Comparison of ENCODE assay signal across 8 mouse cellular contexts in the genomic region with DNA sequence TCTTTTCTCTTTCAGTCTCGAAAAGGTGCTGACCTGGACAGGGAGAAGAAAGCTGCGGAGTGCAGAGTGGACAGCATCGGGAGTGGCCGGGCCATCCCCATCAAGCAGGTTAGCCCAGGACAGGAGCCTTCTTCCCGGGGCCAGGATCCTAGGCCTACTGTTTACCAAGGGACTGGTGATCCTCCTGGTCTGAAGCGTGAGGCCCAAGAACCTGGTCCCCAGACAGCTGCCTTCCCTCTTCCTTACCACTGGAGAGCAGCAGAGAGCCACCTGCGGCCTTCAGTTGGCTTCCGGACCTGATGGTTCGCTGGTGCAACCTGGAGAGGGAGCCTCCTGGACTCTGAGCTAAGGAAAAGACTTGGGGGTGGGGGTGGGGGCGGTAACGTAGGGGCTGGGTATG. TPM values are rescaled to one million over a fixed set of nuclear protein-coding genes. Genes with fewer than 3 reads are reported as not detected.
DNase-seq lines count a peak whose midpoint lies in the region; ATAC-seq and TF ChIP-seq lines count a peak whose summit lies in the region.

No protein-coding gene starts in this region.

- peak overlapping the region; percentile 34 for H3K27ac ChIP-seq in ES-Bruce4 (ENCODE audit: insufficient read depth, low read length)
- H3K27ac ChIP-seq in heart, embryonic 12.5 days (ENCODE audit: poor library complexity, severe bottlenecking): no peak overlapping the region
- peak overlapping the region; percentile 72 for H3K27ac ChIP-seq in kidney, embryonic 16.5 days (ENCODE audit: low read length)
- H3K27ac ChIP-seq in neural tube, embryonic 15.5 days (replicated peaks): peak overlapping the region; percentile 83; the same call in 1 of the 2 replicates

- WGBS in heart, embryonic 12.5 days: 34% methylated on average over 11 of the region's 11 CpGs
- WGBS in kidney, embryonic 16.5 days: 26% methylated on average over 11 of the region's 11 CpGs
- 38% methylated on average over 11 of the region's 11 CpGs for WGBS in lung, adult 2 months
- 20% methylated on average over 11 of the region's 11 CpGs for WGBS in neural tube, embryonic 15.5 days

- peak; percentile 91 for TF ChIP-seq CTCF in ES-Bruce4 (IDR thresholded peaks at IDR 0.05; ENCODE audit: low read depth, low read length)
- TF ChIP-seq CTCF in lung, adult 2 months (IDR thresholded peaks at IDR 0.05; ENCODE audit: insufficient read depth, low read length): peak; percentile 75

- peak overlapping the region; percentile 29; the same call in 1 of the 2 replicates for H3K4me3 ChIP-seq in ES-Bruce4 (ENCODE audit: low read depth, low read length)
- no peak overlapping the region for H3K4me3 ChIP-seq in heart, embryonic 12.5 days
- no peak overlapping the region for H3K4me3 ChIP-seq in kidney, embryonic 16.5 days (ENCODE audit: low read length)
- no peak overlapping the region for H3K4me3 ChIP-seq in lung, adult 2 months (replicated peaks; ENCODE audit: extremely low read depth, low read depth, low read length)
- H3K4me3 ChIP-seq in neural tube, embryonic 15.5 days (replicated peaks): no peak overlapping the region

- ATAC-seq in heart, embryonic 12.5 days (ENCODE audit: insufficient number of reproducible peaks, low FRiP score): 0 out of 2 replicates have a peak, but pooled peaks have one; percentile 7
- peak; percentile 43; the same call in 1 of the 2 replicates for ATAC-seq in kidney, embryonic 16.5 days (ENCODE audit: low FRiP score, low TSS enrichment)
- ATAC-seq in neural tube, embryonic 15.5 days (ENCODE audit: low FRiP score): 0 out of 2 replicates have a peak, but pooled peaks have one; percentile 12

- no peaks in the 10 kb centered on the region for H3K36me3 ChIP-seq in ES-Bruce4 (ENCODE audit: control insufficient read depth, insufficient read depth, low read length, poor library complexity, severe bottlenecking)
- H3K36me3 ChIP-seq in heart, embryonic 12.5 days: peaks cover 78% of the 10 kb centered on the region
- H3K36me3 ChIP-seq in kidney, embryonic 16.5 days (ENCODE audit: insufficient read depth, low read length): peaks cover 37% of the 10 kb centered on the region
- peaks cover 61% of the 10 kb centered on the region for H3K36me3 ChIP-seq in neural tube, embryonic 15.5 days

- H3K27me3 ChIP-seq in ES-Bruce4 (ENCODE audit: control insufficient read depth, insufficient read depth, low read length, poor library complexity, severe bottlenecking): no peaks in the 10 kb centered on the region
- 0 out of 2 replicates have a peak, but pooled peaks cover 13% of the 10 kb centered on the region for H3K27me3 ChIP-seq in heart, embryonic 12.5 days (replicated peaks)
- no peaks in the 10 kb centered on the region for H3K27me3 ChIP-seq in kidney, embryonic 16.5 days (ENCODE audit: insufficient read depth, low read length)
- no peaks in the 10 kb centered on the region for H3K27me3 ChIP-seq in neural tube, embryonic 15.5 days (replicated peaks)

- H3K4me1 ChIP-seq in ES-Bruce4 (ENCODE audit: control insufficient read depth, insufficient read depth, low read length): peaks cover 11% of the 10 kb centered on the region
- H3K4me1 ChIP-seq in heart, embryonic 12.5 days (replicated peaks): peaks cover 23% of the 10 kb centered on the region
- H3K4me1 ChIP-seq in kidney, embryonic 16.5 days (ENCODE audit: insufficient read depth, low read length): peaks cover 24% of the 10 kb centered on the region
- H3K4me1 ChIP-seq in lung, adult 2 months (ENCODE audit: control insufficient read depth, insufficient read depth, low read length): no peaks in the 10 kb centered on the region
- H3K4me1 ChIP-seq in neural tube, embryonic 15.5 days: peaks cover 63% of the 10 kb centered on the region

- TF ChIP-seq POLR2A in ES-Bruce4 (IDR thresholded peaks at IDR 0.05; ENCODE audit: insufficient read depth, low read length): no peak
- TF ChIP-seq POLR2A in lung, adult 2 months (IDR thresholded peaks at IDR 0.05; ENCODE audit: borderline replicate concordance, extremely low read depth, low read depth, low read length): no peak

- TF ChIP-seq EP300 in ES-Bruce4 (IDR thresholded peaks at IDR 0.05; ENCODE audit: insufficient read depth, low read depth, low read length): peak; percentile 24; the same call in 1 of the 2 replicates

- H3K9ac ChIP-seq in ES-Bruce4 (ENCODE audit: low read depth, poor library complexity, severe bottlenecking): peak overlapping the region; percentile 70
- no peak overlapping the region for H3K9ac ChIP-seq in heart, embryonic 12.5 days
- 0 out of 2 replicates have a peak overlapping the region, but pooled peaks have one; percentile 23 for H3K9ac ChIP-seq in kidney, embryonic 16.5 days (replicated peaks; ENCODE audit: low read length)
- H3K9ac ChIP-seq in neural tube, embryonic 15.5 days (replicated peaks): no peak overlapping the region

- no peaks in the 10 kb centered on the region for H3K9me3 ChIP-seq in ES-Bruce4 (replicated peaks; ENCODE audit: control insufficient read depth, insufficient read depth, low read length, poor library complexity, severe bottlenecking)
- no peaks in the 10 kb centered on the region for H3K9me3 ChIP-seq in heart, embryonic 12.5 days (replicated peaks)
- H3K9me3 ChIP-seq in kidney, embryonic 16.5 days (ENCODE audit: low read length): no peaks in the 10 kb centered on the region
- H3K9me3 ChIP-seq in neural tube, embryonic 15.5 days (replicated peaks): no peaks in the 10 kb centered on the region

- no peak overlapping the region for H3K4me2 ChIP-seq in heart, embryonic 12.5 days
- no peak overlapping the region for H3K4me2 ChIP-seq in kidney, embryonic 16.5 days (replicated peaks; ENCODE audit: low read depth, low read length)
- no peak overlapping the region for H3K4me2 ChIP-seq in neural tube, embryonic 15.5 days

- peak; percentile 42 for DNase-seq in adrenal gland, adult 8-10 months
- DNase-seq in embryo, embryonic 11.5 days (ENCODE audit: low read depth, low spot score): peak; percentile 61
- DNase-seq in lung, adult 2 months: peak; percentile 49
- peak; percentile 64 for DNase-seq in thymus, postnatal 4 days

RNA-seq across cellular contexts. Expression of gene Agap3, which starts 31.3 kb away (rescaled TPM):
- polyA plus RNA-seq in ES-Bruce4 (2011; ENCODE audit: insufficient read depth, insufficient read length, low read depth, missing spikeins): 76.8 and 79.9 TPM in 2 replicates
- 100 to 1,000 TPM in 2 of 4 experiments, 10 to 100 TPM in 2; 86.3 to 117 (median 102) TPM for total RNA-seq in adrenal gland, adult 8-10 months (2022)
- 34.9 and 35.2 TPM in 2 replicates for polyA plus RNA-seq in heart, embryonic 12.5 days (2016; fragmentation: Nextera tagmentation; extraction: Ambion mirVana)
- polyA plus RNA-seq in kidney, embryonic 16.5 days (2015; fragmentation: Nextera tagmentation; extraction: Ambion mirVana): 15.0 and 21.0 TPM in 2 replicates
- polyA plus RNA-seq in lung, adult 2 months (2012; rRNA removed): 127 TPM in 2 replicates
- polyA plus RNA-seq in neural tube, embryonic 15.5 days (2015; fragmentation: Nextera tagmentation; extraction: Ambion mirVana): 60.2 and 101 TPM in 2 replicates

RNA-seq across cellular contexts. Expression of gene Tmub1, which starts 35.7 kb away (rescaled TPM):
- polyA plus RNA-seq in ES-Bruce4 (2011; ENCODE audit: insufficient read depth, insufficient read length, low read depth, missing spikeins): 4.8 and 7.7 TPM in 2 replicates
- 10 to 100 TPM; 17.0 to 19.6 (median 17.7) TPM for total RNA-seq in adrenal gland, adult 8-10 months (2022)
- 18.9 and 19.7 TPM in 2 replicates for polyA plus RNA-seq in heart, embryonic 12.5 days (2016; fragmentation: Nextera tagmentation; extraction: Ambion mirVana)
- polyA plus RNA-seq in kidney, embryonic 16.5 days (2015; fragmentation: Nextera tagmentation; extraction: Ambion mirVana): 29.4 and 32.8 TPM in 2 replicates
- polyA plus RNA-seq in lung, adult 2 months (2012; rRNA removed): 49.5 and 56.4 TPM in 2 replicates
- polyA plus RNA-seq in neural tube, embryonic 15.5 days (2015; fragmentation: Nextera tagmentation; extraction: Ambion mirVana): 54.8 and 62.8 TPM in 2 replicates

RNA-seq across cellular contexts. Expression of gene Fastk, which starts 38.2 kb away (rescaled TPM):
- 51.6 and 59.8 TPM in 2 replicates for polyA plus RNA-seq in ES-Bruce4 (2011; ENCODE audit: insufficient read depth, insufficient read length, low read depth, missing spikeins)
- total RNA-seq in adrenal gland, adult 8-10 months (2022): 100 to 1,000 TPM in 2 of 4 experiments, 10 to 100 TPM in 2; 96.8 to 117 (median 102) TPM
- 172 and 175 TPM in 2 replicates for polyA plus RNA-seq in heart, embryonic 12.5 days (2016; fragmentation: Nextera tagmentation; extraction: Ambion mirVana)
- 143 and 147 TPM in 2 replicates for polyA plus RNA-seq in kidney, embryonic 16.5 days (2015; fragmentation: Nextera tagmentation; extraction: Ambion mirVana)
- 187 and 234 TPM in 2 replicates for polyA plus RNA-seq in lung, adult 2 months (2012; rRNA removed)
- polyA plus RNA-seq in neural tube, embryonic 15.5 days (2015; fragmentation: Nextera tagmentation; extraction: Ambion mirVana): 111 TPM in 2 replicates

RNA-seq across cellular contexts. Expression of gene Gbx1, which starts 43.7 kb away (rescaled TPM):
- polyA plus RNA-seq in ES-Bruce4 (2011; ENCODE audit: insufficient read depth, insufficient read length, low read depth, missing spikeins): 0.20 TPM in 1 of 2 replicates, not detected in the other
- total RNA-seq in adrenal gland, adult 8-10 months (2022): not detected
- not detected in 2 replicates for polyA plus RNA-seq in heart, embryonic 12.5 days (2016; fragmentation: Nextera tagmentation; extraction: Ambion mirVana)
- 0.08 TPM in 1 of 2 replicates, not detected in the other for polyA plus RNA-seq in kidney, embryonic 16.5 days (2015; fragmentation: Nextera tagmentation; extraction: Ambion mirVana)
- polyA plus RNA-seq in lung, adult 2 months (2012; rRNA removed): 0.02 TPM in 1 of 2 replicates, not detected in the other
- 5.9 and 13.7 TPM in 2 replicates for polyA plus RNA-seq in neural tube, embryonic 15.5 days (2015; fragmentation: Nextera tagmentation; extraction: Ambion mirVana)

RNA-seq across cellular contexts. Expression of gene Asb10, which starts 57.5 kb away (rescaled TPM):
- not detected in 2 replicates for polyA plus RNA-seq in ES-Bruce4 (2011; ENCODE audit: insufficient read depth, insufficient read length, low read depth, missing spikeins)
- total RNA-seq in adrenal gland, adult 8-10 months (2022): under 1 TPM; 0.37 to 0.75 (median 0.59) TPM
- 3.7 and 4.7 TPM in 2 replicates for polyA plus RNA-seq in heart, embryonic 12.5 days (2016; fragmentation: Nextera tagmentation; extraction: Ambion mirVana)
- polyA plus RNA-seq in kidney, embryonic 16.5 days (2015; fragmentation: Nextera tagmentation; extraction: Ambion mirVana): 0.42 and 0.71 TPM in 2 replicates
- 2.2 and 4.9 TPM in 2 replicates for polyA plus RNA-seq in lung, adult 2 months (2012; rRNA removed)
- 0.40 and 0.87 TPM in 2 replicates for polyA plus RNA-seq in neural tube, embryonic 15.5 days (2015; fragmentation: Nextera tagmentation; extraction: Ambion mirVana)

Comparison
In these comparisons a context has a peak if more than half of its experiments do, and no peak if none do; other contexts are left out.
1. H3K9ac ChIP-seq: peak in ES-Bruce4 (single experiment) and kidney, embryonic 16.5 days (single experiment); none in heart, embryonic 12.5 days (single experiment) and neural tube, embryonic 15.5 days (single experiment).
2. Peak in every context shown above with its lines, with median percentiles within 50 percentile points of each other: DNase-seq and ATAC-seq.